Mouse (Mus musculus) liver, embryonic 15.5 days (tissue): ENCODE data around the gene 2700097O09Rik. TPM values are rescaled to one million over a fixed set of nuclear protein-coding genes. Genes with fewer than 3 reads are reported as not detected.

ENCODE experiments used
- ATAC-seq: fragments of 200-750 bp; cut with Nextera tagmentation; 2 replicates; pipeline ENCODE4 v1.8.0; 2017; ENCODE audit warnings: moderate number of reproducible peaks, mild to moderate bottlenecking, moderate library complexity; ENCODE audit not compliant: insufficient read depth
- H3K27ac ChIP-seq: fragments of 300-500 bp; sonication (generic); replicated peaks from 2 replicates; pipeline ENCODE4 v1.5.1; 2015; ENCODE audit warnings: mild to moderate bottlenecking, inconsistent platforms
- H3K27me3 ChIP-seq: fragments of 300-500 bp; sonication (generic); 2 replicates; pipeline ENCODE4 v1.6.1; 2015; ENCODE audit warnings: mild to moderate bottlenecking, inconsistent platforms
- H3K36me3 ChIP-seq: fragments of 300-500 bp; sonication (generic); replicated peaks from 2 replicates; pipeline ENCODE4 v1.6.1; 2015; ENCODE audit warnings: moderate library complexity, mild to moderate bottlenecking, inconsistent platforms
- H3K4me1 ChIP-seq: fragments of 300-500 bp; sonication (generic); replicated peaks from 2 replicates; pipeline ENCODE4 v1.6.1; 2015; ENCODE audit warnings: inconsistent platforms
- H3K4me2 ChIP-seq: fragments of 300-500 bp; sonication (generic); 2 replicates; pipeline ENCODE4 v1.6.1; 2015; ENCODE audit warnings: moderate library complexity, mild to moderate bottlenecking, inconsistent platforms
- H3K4me3 ChIP-seq: fragments of 300-500 bp; sonication (generic); replicated peaks from 2 replicates; pipeline ENCODE4 v1.5.1; 2015; ENCODE audit warnings: mild to moderate bottlenecking, inconsistent platforms
- H3K9ac ChIP-seq: fragments of 300-500 bp; sonication (generic); 2 replicates; pipeline ENCODE4 v1.6.1; 2015; ENCODE audit warnings: moderate library complexity, mild to moderate bottlenecking, inconsistent platforms
- H3K9me3 ChIP-seq: fragments of 300-500 bp; sonication (generic); replicated peaks from 2 replicates; pipeline ENCODE4 v1.6.1; 2016; ENCODE audit warnings: inconsistent platforms
- WGBS: fragments of 180-500 bp; shearing (Covaris S2); methylation state at CpG from one replicate; pipeline ENCODE4 v1.1.7; 2015; ENCODE audit warnings: mixed read lengths; ENCODE audit not compliant: insufficient replicate concordance; 5-methylcytosine and 5-hydroxymethylcytosine counted together
- polyA plus RNA-seq: library from polyadenylated mRNA; unstranded; fragments of >200 nt; fragmentation: Nextera tagmentation; extraction: Ambion mirVana; gene quantifications from 2 replicates; pipeline ENCODE4 v1.2.1, GENCODE M21; 2015

Gene 2700097O09Rik
- polyA plus RNA-seq, 1 experiment from 2014 or later = 31.5 TPM

GRCm38 (mm10) chr12:55027088-55027487 is 52.8 kb downstream of the 2700097O09Rik start:
- H3K4me1 ChIP-seq = no peaks in the 10 kb centered on the region
- H3K27ac ChIP-seq = no peak overlapping the region
- ATAC-seq = no peak
- H3K4me3 ChIP-seq = no peak overlapping the region
- H3K4me2 ChIP-seq = no peak overlapping the region
- peaks cover 4% of the 10 kb centered on the region; the same call in 1 of the 2 replicates for H3K27me3 ChIP-seq
- no peaks in the 10 kb centered on the region for H3K36me3 ChIP-seq
- 19% methylated on average over 3 of the region's 3 CpGs for WGBS
- no peaks in the 10 kb centered on the region for H3K9me3 ChIP-seq
- H3K9ac ChIP-seq = no peak overlapping the region

DNA sequence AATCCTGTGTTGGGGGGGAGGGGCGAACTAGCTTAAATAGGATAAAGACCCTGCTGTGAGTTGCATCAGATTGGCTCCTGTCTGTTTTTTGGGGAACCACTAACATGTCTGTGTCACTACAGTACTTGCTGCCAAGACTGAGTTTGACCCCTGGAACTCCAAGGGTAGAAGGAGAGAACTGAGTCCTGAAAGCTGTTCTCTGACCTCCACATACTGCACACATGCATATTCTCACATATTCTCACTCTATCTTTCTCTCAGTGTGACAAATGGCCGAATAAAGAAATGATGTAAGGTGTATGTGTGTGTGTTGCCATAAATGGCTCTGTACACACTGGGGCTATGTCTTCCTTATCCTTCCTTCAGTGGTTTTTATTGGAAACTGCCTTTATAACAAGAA is 56.6 kb downstream of the 2700097O09Rik start:
- 46% methylated on average over 2 of the region's 2 CpGs for WGBS

GRCm38 (mm10) chr12:55019421-55019877 is 60.5 kb downstream of the 2700097O09Rik start:
- Histone ChIP-seq H3K36me3 (no peaks in the 10 kb centered on the region), H3K9ac (no peak overlapping the region), H3K4me3 (no peak overlapping the region), H3K4me2 (no peak overlapping the region), H3K27ac (peak overlapping the region; percentile 42; the same call in 1 of the 2 replicates), H3K27me3 (no peaks in the 10 kb centered on the region), H3K9me3 (no peaks in the 10 kb centered on the region), H3K4me1 (0 out of 2 replicates have a peak, but pooled peaks cover 6% of the 10 kb centered on the region)
- ATAC-seq = no peak
- WGBS = 44% methylated on average over 7 of the region's 7 CpGs

More for the DNA sequence above, 56.6 kb downstream of the 2700097O09Rik start:
- no peaks in the 10 kb centered on the region for H3K27me3 ChIP-seq
- H3K9ac ChIP-seq = no peak overlapping the region
- H3K27ac ChIP-seq = no peak overlapping the region
- no peaks in the 10 kb centered on the region for H3K36me3 ChIP-seq
- H3K4me1 ChIP-seq = no peaks in the 10 kb centered on the region
- H3K4me3 ChIP-seq = no peak overlapping the region
- no peaks in the 10 kb centered on the region for H3K9me3 ChIP-seq
- H3K4me2 ChIP-seq = no peak overlapping the region
- ATAC-seq = no peak

DNA sequence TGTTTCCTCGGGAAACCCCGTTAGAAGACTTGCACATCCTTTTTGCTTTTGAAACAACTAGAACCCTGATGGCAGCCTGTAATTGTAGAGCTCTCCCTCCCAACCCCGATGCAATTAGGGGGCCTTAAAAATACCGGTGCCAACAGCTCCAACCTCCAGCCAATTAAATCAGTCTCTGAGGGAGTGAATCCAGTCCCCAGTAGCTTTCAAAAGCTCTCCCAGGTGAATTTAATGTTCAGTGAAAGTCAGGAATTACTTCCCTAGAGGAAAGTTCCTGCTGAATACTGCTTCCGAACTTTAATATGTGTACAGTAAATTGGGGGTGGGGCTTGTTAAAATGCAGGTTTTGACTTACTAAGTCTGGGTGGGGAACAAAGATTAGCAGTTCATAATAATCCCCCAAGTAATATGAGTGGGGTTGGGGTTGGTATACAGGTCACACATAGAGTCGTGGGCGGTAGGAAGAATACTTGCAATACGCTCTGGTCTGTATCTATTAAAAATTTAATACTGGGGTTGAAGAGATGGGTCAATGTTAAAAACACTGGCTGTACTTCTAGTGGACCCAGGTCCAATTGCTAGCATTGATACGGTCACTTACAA is 62.7 kb downstream of the 2700097O09Rik start:
- H3K36me3 ChIP-seq = no peaks in the 10 kb centered on the region
- H3K9me3 ChIP-seq = no peaks in the 10 kb centered on the region
- H3K4me1 ChIP-seq = 0 out of 2 replicates have a peak, but pooled peaks cover 6% of the 10 kb centered on the region
- H3K4me3 ChIP-seq = no peak overlapping the region
- WGBS = 60% methylated on average over 9 of the region's 9 CpGs
- 0 out of 2 replicates have a peak overlapping the region, but pooled peaks have one; percentile 29 for H3K27ac ChIP-seq
- no peak for ATAC-seq
- no peak overlapping the region for H3K4me2 ChIP-seq
- H3K27me3 ChIP-seq = no peaks in the 10 kb centered on the region
- no peak overlapping the region for H3K9ac ChIP-seq

DNA sequence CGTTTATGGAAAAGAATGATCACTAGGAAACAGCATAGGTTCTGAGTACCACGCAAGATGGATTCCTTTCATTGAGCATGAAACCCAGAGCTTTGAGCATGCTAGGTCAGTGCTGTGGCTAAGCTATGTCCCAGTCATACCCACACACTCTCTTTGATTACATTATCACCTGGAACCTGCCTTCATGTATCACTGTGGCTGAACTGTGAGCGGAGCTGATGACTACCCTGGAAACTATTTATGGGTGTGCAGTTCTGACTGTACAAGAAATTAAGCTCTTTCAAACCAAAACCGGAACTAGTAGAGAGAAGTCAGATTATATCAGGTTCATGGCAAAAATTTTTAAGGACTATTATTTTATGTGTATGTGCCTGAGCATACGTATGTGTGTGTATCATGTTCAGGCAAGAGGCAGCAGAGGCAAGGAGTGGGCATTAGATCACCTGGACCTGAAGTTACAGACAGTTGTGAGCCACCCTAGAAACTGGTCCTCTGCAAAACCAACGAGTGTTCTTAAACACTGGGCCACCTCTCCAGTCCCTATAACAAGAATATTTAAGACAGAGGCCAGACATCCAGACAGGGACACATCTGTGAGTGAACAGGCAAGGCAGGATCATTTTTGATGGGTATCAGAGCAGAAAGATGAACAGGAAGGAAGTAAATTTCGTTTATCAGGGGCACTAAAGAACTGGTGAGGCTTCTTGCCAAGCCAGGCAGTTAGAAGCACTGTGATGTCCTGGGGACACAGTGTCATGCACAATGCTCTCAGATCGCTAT is 63.4 kb downstream of the 2700097O09Rik start:
- Histone ChIP-seq H3K4me3 (no peak overlapping the region), H3K36me3 (no peaks in the 10 kb centered on the region), H3K27me3 (no peaks in the 10 kb centered on the region), H3K27ac (no peak overlapping the region; the same call in 1 of the 2 replicates), H3K9me3 (no peaks in the 10 kb centered on the region), H3K9ac (no peak overlapping the region), H3K4me1 (0 out of 2 replicates have a peak, but pooled peaks cover 6% of the 10 kb centered on the region), H3K4me2 (no peak overlapping the region)
- no peak for ATAC-seq
- WGBS = 49% methylated on average over 8 of the region's 8 CpGs

DNA sequence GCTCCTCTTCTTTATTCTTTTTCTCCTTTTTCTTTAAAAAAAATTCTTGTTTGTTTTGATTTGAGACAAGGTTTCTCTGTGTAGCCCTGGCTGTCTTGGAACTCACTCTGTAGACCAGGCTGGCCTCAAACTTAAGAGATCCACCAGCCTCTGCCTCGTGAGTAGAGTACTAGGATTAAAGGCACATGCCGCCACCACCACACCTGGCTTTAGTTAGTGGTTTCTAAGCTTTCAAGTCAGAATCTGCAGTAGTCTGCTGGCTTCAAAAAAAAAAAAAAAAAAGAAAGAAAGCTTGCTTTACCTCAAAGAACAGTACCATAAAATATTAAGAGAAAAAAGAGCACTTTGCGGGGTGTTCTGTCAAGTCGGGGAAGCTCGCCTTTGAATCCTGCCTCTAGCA is 64.5 kb downstream of the 2700097O09Rik start:
- 81% methylated on average over 5 of the region's 5 CpGs for WGBS
- no peaks in the 10 kb centered on the region for H3K27me3 ChIP-seq
- ATAC-seq = no peak

GRCm38 (mm10) chr12:55013626-55014398 is 66.1 kb downstream of the 2700097O09Rik start, which contains the start of gene Baz1a:
Baz1a (minus strand) TSS chr12:55014348.
- H3K36me3 ChIP-seq = no peaks in the 10 kb centered on the region
- 73% methylated on average over 6 of the region's 6 CpGs for WGBS
- H3K4me1 ChIP-seq = 0 out of 2 replicates have a peak, but pooled peaks cover 6% of the 10 kb centered on the region
- H3K4me2 ChIP-seq = no peak within 1 kb of the TSS
- H3K27ac ChIP-seq = no peak within 1 kb of the TSS
- ATAC-seq = no peak
- H3K27me3 ChIP-seq = no peaks in the 10 kb centered on the region
- H3K4me3 ChIP-seq = no peak within 1 kb of the TSS
- H3K9ac ChIP-seq = no peak within 1 kb of the TSS
- H3K9me3 ChIP-seq = no peaks in the 10 kb centered on the region

More for the DNA sequence above, 64.5 kb downstream of the 2700097O09Rik start:
- Histone ChIP-seq H3K36me3 (no peaks in the 10 kb centered on the region), H3K4me2 (no peak overlapping the region), H3K4me1 (0 out of 2 replicates have a peak, but pooled peaks cover 6% of the 10 kb centered on the region), H3K9me3 (no peaks in the 10 kb centered on the region), H3K4me3 (no peak overlapping the region), H3K27ac (no peak overlapping the region), H3K9ac (no peak overlapping the region)

DNA sequence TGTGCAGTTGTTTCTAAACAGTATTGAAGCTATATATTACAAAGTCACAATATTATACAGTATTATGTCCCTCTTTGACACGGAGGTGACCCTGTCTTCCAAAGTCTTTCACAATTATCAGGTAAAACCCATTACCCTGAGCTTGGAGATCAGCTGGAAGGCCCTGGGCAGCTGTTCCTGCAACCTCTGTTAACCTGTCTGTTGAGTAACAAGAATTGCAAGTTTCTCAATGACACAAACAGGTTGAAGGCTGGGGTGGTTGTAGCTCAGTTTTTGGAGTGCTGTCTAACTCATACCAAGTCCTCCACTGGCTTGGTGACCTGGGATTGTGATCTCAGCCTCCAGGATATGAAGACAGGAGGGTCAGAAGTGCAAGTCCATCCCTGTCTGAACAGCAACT is 66.9 kb downstream of the 2700097O09Rik start:
- Histone ChIP-seq H3K36me3 (no peaks in the 10 kb centered on the region), H3K9me3 (no peaks in the 10 kb centered on the region), H3K27ac (no peak overlapping the region), H3K4me3 (no peak overlapping the region), H3K4me2 (no peak overlapping the region), H3K9ac (no peak overlapping the region), H3K4me1 (0 out of 2 replicates have a peak, but pooled peaks cover 6% of the 10 kb centered on the region), H3K27me3 (no peaks in the 10 kb centered on the region)
- 50% methylated on average over 1 of the region's 1 CpGs for WGBS
- ATAC-seq = no peak

DNA sequence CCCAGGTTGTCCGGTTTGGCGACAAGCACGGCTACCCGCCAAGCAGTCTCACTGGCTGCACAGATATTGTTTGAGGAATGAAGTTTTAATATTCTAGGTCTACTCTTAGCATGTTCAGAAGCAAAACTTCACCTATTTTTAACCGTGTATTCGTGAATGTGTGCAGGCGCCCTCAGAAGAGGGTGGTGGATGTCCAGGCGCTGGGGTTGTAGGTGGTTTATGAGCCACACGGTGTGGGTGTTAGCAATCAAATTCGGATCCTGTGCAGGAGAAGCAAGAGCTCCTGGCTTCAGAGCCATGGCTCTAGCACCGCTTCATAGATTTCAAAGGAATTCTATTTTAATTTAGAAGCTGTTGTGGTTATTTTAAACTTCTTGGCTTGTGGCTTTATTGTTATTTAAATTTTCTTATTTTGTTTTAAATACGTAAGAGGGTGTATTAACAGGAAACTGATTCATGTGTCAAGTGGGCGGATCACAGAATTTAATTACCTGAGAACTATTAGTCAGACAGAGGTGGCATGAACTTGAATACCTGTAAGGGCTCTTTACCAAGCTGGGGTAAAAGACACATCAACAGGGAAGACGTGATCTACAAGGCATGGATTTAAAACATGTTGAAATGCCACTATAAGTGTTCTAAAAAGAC is 72.4 kb downstream of the 2700097O09Rik start:
- Histone ChIP-seq H3K4me2 (no peak overlapping the region), H3K36me3 (no peaks in the 10 kb centered on the region)
- WGBS = 74% methylated on average over 14 of the region's 14 CpGs

GRCm38 (mm10) chr12:55006071-55006470 is 73.8 kb downstream of the 2700097O09Rik start:
- WGBS = 79% methylated on average over 7 of the region's 7 CpGs
- no peak overlapping the region for H3K4me2 ChIP-seq
- H3K4me1 ChIP-seq = no peaks in the 10 kb centered on the region
- ATAC-seq = no peak
- H3K9me3 ChIP-seq = no peaks in the 10 kb centered on the region
- no peak overlapping the region for H3K27ac ChIP-seq
- no peaks in the 10 kb centered on the region for H3K36me3 ChIP-seq
- no peaks in the 10 kb centered on the region for H3K27me3 ChIP-seq
- H3K4me3 ChIP-seq = no peak overlapping the region
- no peak overlapping the region for H3K9ac ChIP-seq

More for the DNA sequence above, 72.4 kb downstream of the 2700097O09Rik start:
- ATAC-seq = no peak
- Histone ChIP-seq H3K9ac (no peak overlapping the region), H3K27me3 (no peaks in the 10 kb centered on the region), H3K4me1 (no peaks in the 10 kb centered on the region), H3K27ac (no peak overlapping the region), H3K9me3 (no peaks in the 10 kb centered on the region), H3K4me3 (no peak overlapping the region)
